Mouse (Mus musculus): ENCODE data around the gene Gm37240. TPM values are rescaled to one million over a fixed set of nuclear protein-coding genes. Genes with fewer than 3 reads are reported as not detected.

Gm37240 gene
- polyA plus RNA-seq, 2 experiments from 2014 or later = 2.9 to 4.3 TPM

GRCm38 (mm10) chr3:84447803-84448202, 1439.5 kb downstream of the Gm37240 start:
- ATAC-seq = no peak

Other genes starting within 250 kb of the Gm37240 start
- gene Fam160a1, start 70.2 kb downstream of the Gm37240 start, polyA plus RNA-seq (2017; shearing (Covaris generic)) = 1 to 10 TPM; 1.9 to 3.1 TPM
- 1 to 10 TPM in 1 of 2 experiments, under 1 TPM in 1; 0.54 to 1.3 TPM for gene Glt28d2, start within 50 bp of the Gm37240 start, polyA plus RNA-seq (2017; shearing (Covaris generic))
- gene Sh3d19, start 83.6 kb upstream of the Gm37240 start, polyA plus RNA-seq (2017; shearing (Covaris generic)) = 1 to 10 TPM; 1.5 to 2.8 TPM
- gene Prss48, start 115.0 kb upstream of the Gm37240 start, polyA plus RNA-seq (2017; shearing (Covaris generic)) = not detected

All from activated CD4-positive, CD25-positive, alpha-beta regulatory T cell, adult 4 months (primary cell).